10 mouse cellular contexts compared by ENCODE assay signal in the genomic region with DNA sequence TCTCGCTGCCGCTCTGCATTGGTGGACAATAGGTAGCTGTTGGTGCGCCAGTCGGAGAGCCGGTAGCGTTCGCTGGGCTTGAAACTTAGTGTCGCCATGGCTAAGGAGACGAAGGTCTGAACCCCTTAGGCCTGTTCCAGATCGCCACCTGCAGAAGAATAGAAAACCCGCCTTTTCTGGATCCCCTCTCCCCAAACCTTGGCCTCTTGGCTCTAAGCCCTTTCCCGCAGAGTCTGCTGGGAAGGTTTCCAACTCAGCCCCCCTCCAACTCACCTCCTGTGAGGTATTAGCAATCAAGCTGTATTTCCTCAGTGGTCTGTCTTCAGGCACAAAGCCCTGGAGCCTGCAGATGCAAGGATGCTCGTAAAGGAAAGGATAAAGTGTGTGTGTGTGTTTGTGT. TPM values are rescaled to one million over a fixed set of nuclear protein-coding genes. Genes with fewer than 3 reads are reported as not detected.
DNase-seq lines count a peak whose midpoint lies in the region; ATAC-seq and TF ChIP-seq lines count a peak whose summit lies in the region.
"Had no signal": no experiment of that assay in that cellular context is flagged by ENCODE, and none has a peak within 500 bp of the region (broad histone marks: within the 10 kb centered on the region; RNA-seq: fewer than 3 reads in every experiment).

No protein-coding gene starts in this region.

- no peak for ATAC-seq in heart, embryonic 11.5 days (replicated peaks; ENCODE audit: insufficient number of reproducible peaks, low FRiP score, low TSS enrichment)
- no peak for ATAC-seq in lung, postnatal 0 days
- ATAC-seq in hindbrain, postnatal 0 days, result no peak
- ATAC-seq in stomach, embryonic 15.5 days (ENCODE audit: insufficient read depth, low FRiP score, low read depth), result peak; percentile 5; the same call in 1 of the 2 replicates

- peaks cover 5% of the 10 kb centered on the region; the same call in 1 of the 2 replicates for H3K4me1 ChIP-seq in heart, embryonic 11.5 days (ENCODE audit: control insufficient read depth, insufficient read depth, low read length)
- H3K4me1 ChIP-seq in lung, postnatal 0 days (ENCODE audit: insufficient read depth, low read depth, low read length), result 0 out of 2 replicates have a peak, but pooled peaks cover 8% of the 10 kb centered on the region
- peaks cover 13% of the 10 kb centered on the region for H3K4me1 ChIP-seq in hindbrain, postnatal 0 days (ENCODE audit: insufficient read depth, low read length)
- H3K4me1 ChIP-seq in stomach, embryonic 15.5 days, result peaks cover 20% of the 10 kb centered on the region

- no peak overlapping the region for H3K27ac ChIP-seq in heart, embryonic 11.5 days (ENCODE audit: low read depth, low read length)
- H3K27ac ChIP-seq in lung, postnatal 0 days (ENCODE audit: low read length), result no peak overlapping the region
- peak overlapping the region; percentile 3; the same call in 1 of the 2 replicates for H3K27ac ChIP-seq in hindbrain, postnatal 0 days
- peak overlapping the region; percentile 5; the same call in 1 of the 2 replicates for H3K27ac ChIP-seq in stomach, embryonic 15.5 days

- H3K36me3 ChIP-seq in heart, embryonic 11.5 days (ENCODE audit: control insufficient read depth, insufficient read depth, low read length), result no peaks in the 10 kb centered on the region
- H3K36me3 ChIP-seq in lung, postnatal 0 days (ENCODE audit: insufficient read depth, low read length), result no peaks in the 10 kb centered on the region
- H3K36me3 ChIP-seq in hindbrain, postnatal 0 days (ENCODE audit: insufficient read depth, low read length), result no peaks in the 10 kb centered on the region
- H3K36me3 ChIP-seq in stomach, embryonic 15.5 days, result no peaks in the 10 kb centered on the region

- peaks cover 32% of the 10 kb centered on the region for H3K27me3 ChIP-seq in heart, embryonic 11.5 days (ENCODE audit: control insufficient read depth, insufficient read depth, low read length)
- H3K27me3 ChIP-seq in lung, postnatal 0 days (replicated peaks; ENCODE audit: insufficient read depth, low read length), result no peaks in the 10 kb centered on the region
- H3K27me3 ChIP-seq in hindbrain, postnatal 0 days (ENCODE audit: insufficient read depth, low read length), result no peaks in the 10 kb centered on the region
- no peaks in the 10 kb centered on the region for H3K27me3 ChIP-seq in stomach, embryonic 15.5 days (replicated peaks)

- DNase-seq in heart, postnatal 10 days, result no peak
- DNase-seq in lung, postnatal 0 days (ENCODE audit: low spot score), result no peak
- DNase-seq in lung, postnatal 10 days, result no peak
- peak; percentile 41 for DNase-seq in hindbrain, postnatal 0 days (ENCODE audit: low spot score)
- DNase-seq in right cerebral cortex, postnatal 25 days, result no peak
- DNase-seq in frontal cortex, postnatal 36 days (ENCODE audit: low spot score in 2 of 2), result no peak
- DNase-seq: gastrocnemius, postnatal 36 days; layer of hippocampus, adult 9-11 months had no signal

- no peaks in the 10 kb centered on the region for H3K9me3 ChIP-seq in heart, embryonic 11.5 days (replicated peaks; ENCODE audit: control insufficient read depth, low read length)
- H3K9me3 ChIP-seq in lung, postnatal 0 days (ENCODE audit: low read length), result no peaks in the 10 kb centered on the region
- no peaks in the 10 kb centered on the region for H3K9me3 ChIP-seq in hindbrain, postnatal 0 days (ENCODE audit: low read length)
- H3K9me3 ChIP-seq in stomach, embryonic 15.5 days, result no peaks in the 10 kb centered on the region

- intact Hi-C loops in heart, postnatal 10 days (cut with DNase I), result loop anchor here (5.0 kb wide), 1 partner anchor 102 kb away; a partner anchor contains a TSS

- TF ChIP-seq EP300 in lung, postnatal 0 days (IDR thresholded peaks at IDR 0.05), result no peak

- H3K9ac ChIP-seq in heart, embryonic 11.5 days (ENCODE audit: low read depth, low read length), result no peak overlapping the region
- peak overlapping the region; percentile 32; the same call in 1 of the 2 replicates for H3K9ac ChIP-seq in lung, postnatal 0 days (replicated peaks; ENCODE audit: low read depth)
- no peak overlapping the region for H3K9ac ChIP-seq in hindbrain, postnatal 0 days (replicated peaks; ENCODE audit: low read length)
- no peak overlapping the region for H3K9ac ChIP-seq in stomach, embryonic 15.5 days

- H3K4me2 ChIP-seq in heart, embryonic 11.5 days, result peak overlapping the region; percentile 47; the same call in 1 of the 2 replicates
- H3K4me2 ChIP-seq in lung, postnatal 0 days (replicated peaks; ENCODE audit: low read depth, low read length), result peak overlapping the region; percentile 34; the same call in 1 of the 2 replicates
- peak overlapping the region; percentile 36 for H3K4me2 ChIP-seq in hindbrain, postnatal 0 days (ENCODE audit: low read depth, low read length)
- peak overlapping the region; percentile 58 for H3K4me2 ChIP-seq in stomach, embryonic 15.5 days

- WGBS in heart, embryonic 11.5 days (ENCODE audit: insufficient replicate concordance), result 30% methylated on average over 13 of the region's 13 CpGs
- 42% methylated on average over 13 of the region's 13 CpGs for WGBS in lung, postnatal 0 days
- WGBS in hindbrain, postnatal 0 days, result 16% methylated on average over 13 of the region's 13 CpGs
- WGBS in stomach, embryonic 15.5 days, result 35% methylated on average over 13 of the region's 13 CpGs

- TF ChIP-seq CTCF in lung, postnatal 0 days (IDR thresholded peaks at IDR 0.05), result no peak
- no peak for TF ChIP-seq CTCF in hindbrain, postnatal 0 days (IDR thresholded peaks at IDR 0.05; ENCODE audit: low read depth)

- H3K4me3 ChIP-seq in heart, embryonic 11.5 days (ENCODE audit: low read depth, low read length), result no peak overlapping the region
- H3K4me3 ChIP-seq in lung, postnatal 0 days (ENCODE audit: low read depth, low read length), result no peak overlapping the region
- H3K4me3 ChIP-seq in hindbrain, postnatal 0 days (ENCODE audit: low read length), result no peak overlapping the region
- H3K4me3 ChIP-seq in stomach, embryonic 15.5 days (replicated peaks), result peak overlapping the region; percentile 27; the same call in 1 of the 2 replicates

RNA-seq across cellular contexts. Expression of a gene that starts 0.6 kb away (rescaled TPM):
- polyA plus RNA-seq in heart, embryonic 11.5 days (2014; fragmentation: Nextera tagmentation; extraction: Ambion mirVana), result 0.96 and 1.5 TPM in 2 replicates
- under 1 TPM; 0.69 to 0.74 TPM for total RNA-seq in heart, postnatal 10 days (2021)
- polyA plus RNA-seq in lung, postnatal 0 days (2015; fragmentation: Nextera tagmentation; extraction: Ambion mirVana), result 14.6 and 15.7 TPM in 2 replicates
- 2.9 and 25.7 TPM in 2 replicates for total RNA-seq in hindbrain, postnatal 0 days (2014; rRNA removed)
- 16.3 and 17.3 TPM in 2 replicates for polyA plus RNA-seq in hindbrain, postnatal 0 days (2015; fragmentation: Nextera tagmentation; extraction: Ambion mirVana)
- 7.8 and 8.6 TPM in 2 replicates for polyA plus RNA-seq in stomach, embryonic 15.5 days (2015; fragmentation: Nextera tagmentation; extraction: Ambion mirVana)

RNA-seq across cellular contexts. Expression of a gene that starts 3.4 kb away (rescaled TPM):
- polyA plus RNA-seq in heart, embryonic 11.5 days (2014; fragmentation: Nextera tagmentation; extraction: Ambion mirVana), result 28.8 and 30.1 TPM in 2 replicates
- 10 to 100 TPM; 17.0 to 18.9 TPM for total RNA-seq in heart, postnatal 10 days (2021)
- 40.9 and 42.1 TPM in 2 replicates for polyA plus RNA-seq in lung, postnatal 0 days (2015; fragmentation: Nextera tagmentation; extraction: Ambion mirVana)
- total RNA-seq in hindbrain, postnatal 0 days (2014; rRNA removed), result 64.0 and 73.9 TPM in 2 replicates
- polyA plus RNA-seq in hindbrain, postnatal 0 days (2015; fragmentation: Nextera tagmentation; extraction: Ambion mirVana), result 73.2 and 73.9 TPM in 2 replicates
- 61.2 and 61.9 TPM in 2 replicates for polyA plus RNA-seq in stomach, embryonic 15.5 days (2015; fragmentation: Nextera tagmentation; extraction: Ambion mirVana)

RNA-seq across cellular contexts. Expression of a gene that starts 38.3 kb away (rescaled TPM):
- 2.0 and 3.0 TPM in 2 replicates for polyA plus RNA-seq in heart, embryonic 11.5 days (2014; fragmentation: Nextera tagmentation; extraction: Ambion mirVana)
- 1 to 10 TPM; 1.8 to 2.1 TPM for total RNA-seq in heart, postnatal 10 days (2021)
- 1.4 and 1.9 TPM in 2 replicates for polyA plus RNA-seq in lung, postnatal 0 days (2015; fragmentation: Nextera tagmentation; extraction: Ambion mirVana)
- 11.6 and 17.7 TPM in 2 replicates for total RNA-seq in hindbrain, postnatal 0 days (2014; rRNA removed)
- 5.5 and 5.9 TPM in 2 replicates for polyA plus RNA-seq in hindbrain, postnatal 0 days (2015; fragmentation: Nextera tagmentation; extraction: Ambion mirVana)
- polyA plus RNA-seq in stomach, embryonic 15.5 days (2015; fragmentation: Nextera tagmentation; extraction: Ambion mirVana), result 13.4 and 14.2 TPM in 2 replicates

Comparison
In these comparisons a context has a peak if more than half of its experiments do, and no peak if none do; other contexts are left out.
1. H3K27ac ChIP-seq: peak in hindbrain, postnatal 0 days (single experiment) and stomach, embryonic 15.5 days (single experiment); none in heart, embryonic 11.5 days (single experiment) and lung, postnatal 0 days (single experiment).
2. Peak in every context shown above with its lines, with median percentiles within 50 percentile points of each other: H3K4me2 ChIP-seq.